Mouse (Mus musculus) liver, adult 2 months (tissue): ENCODE measurements around the gene Trim2.

Source experiments
- CTCF ChIP-seq: fragments of 200-500 bp; IDR thresholded peaks from 2 replicates; pipeline ENCODE4 v1.5.1; 2011; ENCODE audit warnings: low read depth, low read length, control low read depth
- POLR2A ChIP-seq: fragments of 200-500 bp; IDR thresholded peaks from 2 replicates; pipeline ENCODE4 v1.6.1; 2011; ENCODE audit warnings: low read length, control low read depth; ENCODE audit not compliant: insufficient read depth; ENCODE audit errors: extremely low read depth

GRCm38 (mm10) chr3:84215743-84216360 lies 90.8 kb downstream of the Trim2 start:
- TF ChIP-seq CTCF (no peak), POLR2A (no peak)
